Mouse (Mus musculus): ENCODE results near the gene Cirbp. TPM values are rescaled to one million over a fixed set of nuclear protein-coding genes. Genes with fewer than 3 reads are reported as not detected.

Cirbp gene
- total and polyA plus RNA-seq, 2 experiments from 2014 or later = 315 to 829 TPM

DNA sequence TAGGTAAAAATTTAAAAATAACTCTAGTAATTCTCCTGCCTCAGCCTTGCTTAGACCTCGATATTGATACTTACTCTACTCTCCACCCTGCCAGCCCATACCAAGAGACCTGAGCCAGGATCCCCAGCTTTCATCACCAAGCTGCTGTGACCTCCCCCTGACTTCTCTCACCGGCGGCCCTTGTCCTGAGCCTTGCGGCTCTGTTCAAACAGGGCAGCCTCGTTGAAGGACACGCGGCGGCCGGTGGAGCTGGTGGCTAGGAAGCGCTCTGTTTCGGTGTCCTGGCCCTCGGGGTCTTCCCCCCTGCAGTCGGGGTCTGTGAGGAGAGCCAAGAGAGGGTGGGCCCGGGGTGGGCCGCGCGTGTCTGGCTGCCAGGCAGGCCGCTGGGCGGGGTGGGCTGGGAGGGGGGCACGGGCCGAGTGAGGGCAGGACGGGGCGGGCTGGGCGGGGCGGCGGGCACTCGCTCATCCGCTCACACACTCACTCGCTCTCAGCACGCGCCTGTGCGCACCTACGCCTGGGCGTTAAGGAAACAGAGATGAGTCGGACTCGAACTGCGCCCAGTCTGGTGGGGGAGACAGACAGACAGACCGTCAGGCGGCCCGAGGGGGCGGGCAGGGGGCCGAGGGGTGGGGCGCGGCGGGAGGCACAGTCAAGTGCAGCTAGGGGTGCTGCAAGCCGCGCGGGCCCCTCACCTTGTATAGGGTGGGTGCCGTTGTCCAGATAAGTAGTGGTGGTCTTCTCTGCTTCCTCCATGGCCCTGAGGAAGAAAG, 29.4 kb upstream of the Cirbp start:
- ATAC-seq (ENCODE audit: low FRiP score) = no peak
- DNase-seq (ENCODE audit: low spot score) = no peak
- H3K9me3 ChIP-seq (ENCODE audit: low read length) = no peaks in the 10 kb centered on the region
- H3K36me3 ChIP-seq (ENCODE audit: insufficient read depth, low read length) = peaks cover 37% of the 10 kb centered on the region
- WGBS = 17% methylated on average over 42 of the region's 49 CpGs
- H3K27me3 ChIP-seq (ENCODE audit: insufficient read depth, low read length) = no peaks in the 10 kb centered on the region
- peak overlapping the region; percentile 99 for H3K9ac ChIP-seq (replicated peaks; ENCODE audit: low read length, poor library complexity, severe bottlenecking)
- H3K27ac ChIP-seq (ENCODE audit: low read depth, low read length) = peak overlapping the region; percentile 97
- peak overlapping the region; percentile 89 for H3K4me2 ChIP-seq (ENCODE audit: low read depth, low read length, poor library complexity, severe bottlenecking)
- peak overlapping the region; percentile 70 for H3K4me3 ChIP-seq (ENCODE audit: low read depth, low read length)
- H3K4me1 ChIP-seq (ENCODE audit: insufficient read depth, low read length) = peaks cover 20% of the 10 kb centered on the region
- no peak for TF ChIP-seq CTCF (IDR thresholded peaks at IDR 0.05)

DNA sequence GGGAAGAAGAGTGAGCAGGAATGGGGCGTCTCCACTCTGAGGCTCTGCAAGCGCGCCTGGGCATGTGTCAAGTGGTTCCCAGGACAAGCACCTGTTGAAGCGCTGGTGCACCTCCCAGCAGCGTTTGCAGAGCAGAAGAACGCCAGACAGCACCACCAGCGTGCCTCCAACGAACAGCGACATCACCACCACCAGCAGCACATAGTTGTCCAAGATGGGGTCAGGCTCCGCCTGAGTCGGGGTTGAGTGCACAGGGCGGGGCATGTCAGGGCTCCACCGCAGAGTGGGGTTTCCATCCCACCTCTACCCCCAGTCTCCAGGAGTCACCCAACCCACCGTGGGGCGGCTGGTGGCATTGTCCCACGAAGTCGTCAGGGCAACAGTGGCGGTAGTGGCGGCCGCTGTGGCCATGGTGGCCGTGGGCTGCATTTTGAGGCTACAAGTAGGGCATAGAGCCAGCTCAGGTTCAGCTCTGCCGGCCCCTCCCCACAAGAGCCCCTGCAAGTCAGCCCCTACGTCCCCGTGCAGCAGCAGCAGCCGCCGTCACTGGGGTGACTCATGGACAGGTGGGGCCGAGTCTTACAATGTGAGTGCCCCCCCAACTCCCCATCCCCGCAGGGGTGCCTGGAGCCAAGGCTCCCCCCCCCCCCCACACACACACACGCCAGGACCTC, 28.7 kb upstream of the Cirbp start:
- no peaks in the 10 kb centered on the region for H3K9me3 ChIP-seq (ENCODE audit: low read length)
- H3K4me3 ChIP-seq (ENCODE audit: low read depth, low read length) = peak overlapping the region; percentile 70
- peak overlapping the region; percentile 97 for H3K27ac ChIP-seq (ENCODE audit: low read depth, low read length)
- DNase-seq (ENCODE audit: low spot score) (no peak), ATAC-seq (ENCODE audit: low FRiP score) (no peak)
- no peaks in the 10 kb centered on the region for H3K27me3 ChIP-seq (ENCODE audit: insufficient read depth, low read length)
- H3K36me3 ChIP-seq (ENCODE audit: insufficient read depth, low read length) = peaks cover 34% of the 10 kb centered on the region
- H3K4me2 ChIP-seq (ENCODE audit: low read depth, low read length, poor library complexity, severe bottlenecking) = peak overlapping the region; percentile 89
- H3K9ac ChIP-seq (replicated peaks; ENCODE audit: low read length, poor library complexity, severe bottlenecking) = peak overlapping the region; percentile 99
- WGBS = 5% methylated on average over 28 of the region's 29 CpGs
- H3K4me1 ChIP-seq (ENCODE audit: insufficient read depth, low read length) = peaks cover 15% of the 10 kb centered on the region
- TF ChIP-seq CTCF (IDR thresholded peaks at IDR 0.05) = no peak

DNA sequence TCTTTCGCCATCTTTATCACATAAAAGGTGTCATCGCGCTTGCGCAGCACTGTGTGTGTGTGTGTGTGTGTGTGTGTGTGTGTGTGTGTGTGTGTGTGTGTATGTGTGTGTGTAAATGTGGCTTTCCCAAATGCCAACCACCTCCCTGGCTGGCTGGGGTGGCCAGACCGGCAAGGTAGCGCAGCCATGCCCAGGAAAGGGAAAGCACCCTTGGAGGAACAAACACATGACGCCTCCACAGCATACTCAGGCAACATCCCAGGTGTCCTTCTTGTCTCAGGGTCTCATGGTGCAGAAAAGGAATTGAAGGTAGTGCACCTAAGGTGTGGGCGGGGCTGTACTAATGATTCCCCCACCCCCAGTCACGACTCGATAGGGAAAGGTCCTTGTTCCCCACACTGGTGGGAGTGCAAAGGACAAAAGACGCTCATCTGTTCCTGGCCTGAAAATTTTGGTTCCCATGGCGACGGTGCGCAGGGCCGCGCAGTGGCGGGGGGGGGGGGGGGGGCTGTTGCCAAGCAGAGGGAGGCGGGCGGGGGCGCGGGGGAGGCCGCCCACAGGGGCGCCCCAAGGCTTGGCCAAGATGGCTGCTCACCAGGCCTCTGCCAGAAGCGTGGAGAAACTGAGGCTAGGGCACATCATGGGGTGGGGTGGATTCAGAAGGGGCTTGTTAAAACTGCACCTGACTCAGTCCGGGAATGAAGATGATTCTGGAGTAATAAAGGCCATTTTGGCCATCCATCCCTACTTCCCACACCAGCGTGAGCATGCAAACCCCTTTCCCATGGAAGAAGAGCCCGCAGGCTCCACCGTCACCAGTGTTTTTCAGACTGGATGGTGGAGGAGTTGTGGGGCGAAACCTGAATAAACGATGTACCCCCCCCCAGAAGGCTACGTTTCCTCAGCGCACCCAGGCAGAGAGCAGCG, 27.9 kb upstream of the Cirbp start:
- Histone ChIP-seq H3K36me3 (ENCODE audit: insufficient read depth, low read length) (peaks cover 27% of the 10 kb centered on the region), H3K4me1 (ENCODE audit: insufficient read depth, low read length) (peaks cover 19% of the 10 kb centered on the region), H3K27ac (ENCODE audit: low read depth, low read length) (peak overlapping the region; percentile 97), H3K4me2 (ENCODE audit: low read depth, low read length, poor library complexity, severe bottlenecking) (peak overlapping the region; percentile 89), H3K9ac (replicated peaks; ENCODE audit: low read length, poor library complexity, severe bottlenecking) (peak overlapping the region; percentile 99), H3K9me3 (ENCODE audit: low read length) (no peaks in the 10 kb centered on the region), H3K27me3 (ENCODE audit: insufficient read depth, low read length) (no peaks in the 10 kb centered on the region), H3K4me3 (ENCODE audit: low read depth, low read length) (peak overlapping the region; percentile 70)
- 5% methylated on average over 26 of the region's 33 CpGs for WGBS
- no peak for TF ChIP-seq CTCF (IDR thresholded peaks at IDR 0.05)
- DNase-seq (ENCODE audit: low spot score) (no peak), ATAC-seq (ENCODE audit: low FRiP score) (no peak)

DNA sequence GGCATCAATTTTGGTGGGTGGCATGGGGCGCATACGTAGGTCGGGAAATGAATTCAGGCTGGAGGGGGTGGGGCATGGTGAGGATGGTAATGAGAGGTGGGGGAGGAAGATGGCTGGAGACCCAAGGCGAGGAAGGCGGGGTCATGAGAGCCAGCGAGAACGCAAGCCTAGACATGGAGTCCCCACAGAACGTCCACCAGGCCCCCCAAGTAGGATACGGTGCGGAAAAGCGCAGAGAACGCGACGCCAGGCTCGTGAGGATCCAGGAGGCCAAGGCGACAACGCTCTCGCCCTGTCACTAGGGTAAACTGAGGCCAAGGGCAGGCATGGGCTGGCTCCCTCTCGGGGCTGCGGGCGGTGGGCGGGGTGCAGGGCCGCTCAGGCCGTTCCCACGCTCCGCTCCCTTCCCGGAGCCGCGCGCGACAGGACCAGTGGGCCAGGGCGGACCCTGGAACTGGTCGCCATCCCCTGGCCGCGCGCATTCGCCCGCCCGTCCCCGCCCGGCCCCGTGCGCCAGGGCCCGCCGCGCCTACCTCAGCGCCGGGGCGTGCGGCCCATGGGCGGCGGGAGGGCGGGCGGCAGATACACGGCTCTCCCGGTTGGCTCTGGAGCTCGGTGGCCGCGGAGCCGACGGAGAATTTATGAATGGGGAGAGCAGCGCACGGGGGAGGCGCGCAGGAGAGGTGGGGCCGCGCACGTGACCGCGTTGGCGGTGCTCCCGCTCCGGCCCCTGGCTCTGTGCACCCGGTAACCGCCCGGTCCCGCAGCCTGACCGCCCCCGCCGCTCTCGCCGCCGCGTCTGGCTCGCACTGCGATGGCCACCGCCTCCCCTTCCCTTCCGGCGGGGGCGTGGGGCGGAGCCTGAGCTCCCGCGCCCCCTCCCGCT, 27.0 kb upstream of the Cirbp start, which contains the start of gene Atp5d:
Gene Atp5d (plus strand): TSS at position 80 of the 886 bp plus-strand sequence.
- Histone ChIP-seq H3K27me3 (ENCODE audit: insufficient read depth, low read length) (no peaks in the 10 kb centered on the region), H3K36me3 (ENCODE audit: insufficient read depth, low read length) (peaks cover 19% of the 10 kb centered on the region), H3K4me2 (ENCODE audit: low read depth, low read length, poor library complexity, severe bottlenecking) (peak within 1 kb of the TSS; percentile 89), H3K9ac (replicated peaks; ENCODE audit: low read length, poor library complexity, severe bottlenecking) (peak within 1 kb of the TSS; percentile 99), H3K4me1 (ENCODE audit: insufficient read depth, low read length) (peaks cover 20% of the 10 kb centered on the region), H3K4me3 (ENCODE audit: low read depth, low read length) (peak within 1 kb of the TSS; percentile 70), H3K27ac (ENCODE audit: low read depth, low read length) (peak within 1 kb of the TSS; percentile 97), H3K9me3 (ENCODE audit: low read length) (no peaks in the 10 kb centered on the region)
- TF ChIP-seq CTCF (IDR thresholded peaks at IDR 0.05) = 0 out of 2 replicates have a peak, but pooled peaks have one; percentile 2
- WGBS = under 1% methylated on average over 39 of the region's 94 CpGs
- ATAC-seq (ENCODE audit: low FRiP score) = peak; percentile 12
- DNase-seq (ENCODE audit: low spot score) = peak; percentile 85

DNA sequence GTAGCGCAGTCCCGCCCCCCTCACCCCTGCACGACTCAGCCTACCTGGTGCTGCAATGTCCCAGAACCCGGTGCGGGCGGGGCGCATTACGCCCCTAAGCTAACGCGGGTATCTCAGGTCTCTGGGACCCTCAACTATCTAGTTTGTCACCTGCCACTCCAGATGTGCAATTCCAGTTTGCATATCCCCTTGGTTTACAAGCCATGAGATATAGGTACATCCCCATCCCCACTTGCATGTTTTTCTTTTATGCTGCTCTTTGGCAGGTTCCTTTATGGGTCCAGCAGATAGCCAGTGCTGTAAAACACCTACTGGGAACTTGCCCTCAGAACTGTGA, 26.4 kb upstream of the Cirbp start:
- no peaks in the 10 kb centered on the region for H3K9me3 ChIP-seq (ENCODE audit: low read length)
- peak overlapping the region; percentile 97 for H3K27ac ChIP-seq (ENCODE audit: low read depth, low read length)
- H3K27me3 ChIP-seq (ENCODE audit: insufficient read depth, low read length) = no peaks in the 10 kb centered on the region
- peak overlapping the region; percentile 89 for H3K4me2 ChIP-seq (ENCODE audit: low read depth, low read length, poor library complexity, severe bottlenecking)
- DNase-seq (ENCODE audit: low spot score) = no peak
- peaks cover 20% of the 10 kb centered on the region for H3K36me3 ChIP-seq (ENCODE audit: insufficient read depth, low read length)
- no peak; the same call in 1 of the 2 replicates for ATAC-seq (ENCODE audit: low FRiP score)
- peak overlapping the region; percentile 99; the same call in 1 of the 2 replicates for H3K9ac ChIP-seq (replicated peaks; ENCODE audit: low read length, poor library complexity, severe bottlenecking)
- H3K4me3 ChIP-seq (ENCODE audit: low read depth, low read length) = peak overlapping the region; percentile 70
- H3K4me1 ChIP-seq (ENCODE audit: insufficient read depth, low read length) = peaks cover 20% of the 10 kb centered on the region
- no peak for TF ChIP-seq CTCF (IDR thresholded peaks at IDR 0.05)
- WGBS = 2% methylated on average over 10 of the region's 10 CpGs
